Mouse (Mus musculus) CD4-positive, CD25-positive, alpha-beta regulatory T cell, adult 4 months (primary cell): ENCODE data around the gene Hist1h4h. TPM values are rescaled to one million over a fixed set of nuclear protein-coding genes. Genes with fewer than 3 reads are reported as not detected.
"Not testable (repeated sequence)": the region's sequence is repeated elsewhere in the genome, so short reads cannot be mapped to it uniquely, and the experiment has no call there.

Source experiments
- ATAC-seq: one replicate; pipeline ENCODE4 v1.8.0; 2017
- polyA plus RNA-seq, 2 experiments: library from polyadenylated mRNA; unstranded; fragments of 100-300 nt; shearing (Covaris generic); gene quantifications; one replicate each; pipeline ENCODE4 v1.2.1; 2017

Hist1h4h gene
- polyA plus RNA-seq, 2 experiments from 2014 or later, result 9.5 to 10.8 TPM

GRCm38 (mm10) chr13:23535137-23536075 lies 4.6 kb downstream of the Hist1h4h start, which contains the start of gene Hist1h3g:
Gene Hist1h3g, plus strand, starts transcription at chr13:23535422.
- peak; percentile 59 for ATAC-seq

- ATAC-seq, result no peak
Observed at GRCm38 (mm10) chr13:23536076-23536822, 5.4 kb downstream of the Hist1h4h start.

- no peak for ATAC-seq
Observed at GRCm38 (mm10) chr13:23537006-23537710, 6.3 kb downstream of the Hist1h4h start.

- ATAC-seq, result no peak
Observed at GRCm38 (mm10) chr13:23538249-23538648, 7.4 kb downstream of the Hist1h4h start.

GRCm38 (mm10) chr13:23539821-23540220 lies 9.0 kb downstream of the Hist1h4h start:
- ATAC-seq, result not testable (repeated sequence)

GRCm38 (mm10) chr13:23541497-23541896 lies 10.6 kb downstream of the Hist1h4h start:
- no peak for ATAC-seq

GRCm38 (mm10) chr13:23542225-23542980 lies 11.6 kb downstream of the Hist1h4h start:
- ATAC-seq, result not testable (repeated sequence)

GRCm38 (mm10) chr13:23542999-23543607 lies 12.3 kb downstream of the Hist1h4h start, which contains the start of gene Hist1h2bh:
Gene Hist1h2bh, minus strand, starts transcription at chr13:23543392.
- ATAC-seq, result peak; percentile 89

- ATAC-seq, result peak; percentile 82
Observed at GRCm38 (mm10) chr13:23543965-23544786, 13.3 kb downstream of the Hist1h4h start, which contains the start of gene Hist1h3f. Gene Hist1h3f, plus strand, starts transcription at chr13:23544052.

GRCm38 (mm10) chr13:23544787-23545120 lies 13.9 kb downstream of the Hist1h4h start:
- peak; percentile 2 for ATAC-seq

GRCm38 (mm10) chr13:23546694-23547093 lies 15.8 kb downstream of the Hist1h4h start:
- no peak for ATAC-seq

- ATAC-seq, result no peak
Observed at GRCm38 (mm10) chr13:23550761-23551145, 19.9 kb downstream of the Hist1h4h start.

GRCm38 (mm10) chr13:23551146-23551834 lies 20.4 kb downstream of the Hist1h4h start, which contains the start of gene Hist1h4f:
Gene Hist1h4f, minus strand, starts transcription at chr13:23551648.
- peak; percentile 73 for ATAC-seq

- no peak for ATAC-seq
Observed at GRCm38 (mm10) chr13:23551931-23552914, 21.4 kb downstream of the Hist1h4h start.

GRCm38 (mm10) chr13:23552962-23553361 lies 22.1 kb downstream of the Hist1h4h start, which contains the start of gene Hist1h1d:
Gene Hist1h1d, plus strand, starts transcription at chr13:23553262.
- ATAC-seq, result no peak

GRCm38 (mm10) chr13:23554393-23554792 lies 23.5 kb downstream of the Hist1h4h start:
- no peak for ATAC-seq

GRCm38 (mm10) chr13:23554925-23555838 lies 24.3 kb downstream of the Hist1h4h start:
- ATAC-seq, result peak; percentile 66
